Mouse (Mus musculus) intestine, embryonic 16.5 days (tissue): ENCODE measurements around the gene Toe1. TPM values are rescaled to one million over a fixed set of nuclear protein-coding genes. Genes with fewer than 3 reads are reported as not detected.
A peak's percentile ranks its signal among the peaks of the same experiment; 100 is the strongest.

ENCODE experiments used
- ATAC-seq: fragments of 200-750 bp; cut with Nextera tagmentation; 2 replicates; pipeline ENCODE4 v1.8.0; 2017; ENCODE audit warnings: moderate TSS enrichment, moderate library complexity
- H3K27ac ChIP-seq: fragments of 300-500 bp; sonication (generic); 2 replicates; pipeline ENCODE4 v1.5.1; 2014; ENCODE audit warnings: mild to moderate bottlenecking, low read length
- H3K27me3 ChIP-seq: fragments of 300-500 bp; sonication (generic); replicated peaks from 2 replicates; pipeline ENCODE4 v1.6.1; 2014; ENCODE audit warnings: low read length, control low read depth, mixed read lengths; ENCODE audit not compliant: control insufficient read depth, insufficient read depth
- H3K36me3 ChIP-seq: fragments of 300-500 bp; sonication (generic); 2 replicates; pipeline ENCODE4 v1.6.1; 2014; ENCODE audit warnings: low read length, control low read depth; ENCODE audit not compliant: control insufficient read depth, insufficient read depth
- H3K4me1 ChIP-seq: fragments of 300-500 bp; sonication (generic); 2 replicates; pipeline ENCODE4 v1.6.1; 2014; ENCODE audit warnings: low read length, control low read depth, mixed read lengths; ENCODE audit not compliant: control insufficient read depth, insufficient read depth
- H3K4me2 ChIP-seq: fragments of 300-500 bp; sonication (generic); 2 replicates; pipeline ENCODE4 v1.6.1; 2014; ENCODE audit warnings: low read depth, low read length, control low read depth
- H3K4me3 ChIP-seq: fragments of 300-500 bp; sonication (generic); 2 replicates; pipeline ENCODE4 v1.5.1; 2014; ENCODE audit warnings: mild to moderate bottlenecking, low read length
- H3K9ac ChIP-seq: fragments of 300-500 bp; sonication (generic); 2 replicates; pipeline ENCODE4 v1.6.1; 2014; ENCODE audit warnings: low read depth, low read length
- H3K9me3 ChIP-seq: fragments of 300-500 bp; sonication (generic); 2 replicates; pipeline ENCODE4 v1.6.1; 2016; ENCODE audit warnings: low read length, control low read depth; ENCODE audit not compliant: control insufficient read depth
- WGBS: fragments of 180-500 bp; shearing (Covaris S2); extraction: QIAGEN DNeasy Blood & Tissue Kit; methylation state at CpG from one replicate; pipeline ENCODE4 v1.1.7; 2014; 5-methylcytosine and 5-hydroxymethylcytosine counted together
- polyA plus RNA-seq: library from polyadenylated mRNA; unstranded; fragments of >200 nt; fragmentation: Nextera tagmentation; extraction: Ambion mirVana; gene quantifications from 2 replicates; pipeline ENCODE4 v1.2.1, GENCODE M21; 2015

The Toe1 gene
- polyA plus RNA-seq, 1 experiment from 2014 or later, result 31.0 TPM

DNA sequence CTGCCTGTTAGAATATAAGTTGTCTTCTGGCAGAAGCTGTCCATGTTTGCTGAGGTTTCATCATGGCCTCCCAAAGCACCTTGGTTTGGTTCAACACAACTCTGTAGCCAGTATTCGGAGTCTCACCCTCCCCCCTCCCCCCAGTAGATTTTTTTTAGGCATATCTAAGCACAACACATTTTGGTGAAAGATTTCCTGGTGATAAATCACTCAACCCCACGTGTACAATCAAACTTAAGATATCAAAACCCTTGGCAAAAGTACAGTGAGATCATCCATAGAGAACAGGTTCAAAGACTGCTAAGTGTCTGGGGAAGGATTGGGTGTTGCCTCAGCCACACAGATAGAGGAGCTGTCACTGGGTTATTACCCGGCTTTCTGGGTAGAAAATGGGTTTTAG, 3.6 kb upstream of the Toe1 start:
- no peaks in the 10 kb centered on the region for H3K9me3 ChIP-seq
- no peak overlapping the region for H3K4me2 ChIP-seq
- no peak for ATAC-seq
- H3K27ac ChIP-seq, result no peak overlapping the region
- no peaks in the 10 kb centered on the region for H3K36me3 ChIP-seq
- H3K4me3 ChIP-seq, result no peak overlapping the region
- no peaks in the 10 kb centered on the region for H3K27me3 ChIP-seq
- H3K9ac ChIP-seq, result no peak overlapping the region
- peaks cover 6% of the 10 kb centered on the region for H3K4me1 ChIP-seq
- 57% methylated on average over 3 of the region's 3 CpGs for WGBS

GRCm38 (mm10) chr4:116799901-116800300, 7.5 kb downstream of the Toe1 start:
- WGBS, result 36% methylated on average over 5 of the region's 5 CpGs

GRCm38 (mm10) chr4:116796442-116797110, 10.9 kb downstream of the Toe1 start:
- Histone ChIP-seq H3K9me3 (no peaks in the 10 kb centered on the region), H3K9ac (no peak overlapping the region), H3K36me3 (no peaks in the 10 kb centered on the region), H3K4me3 (no peak overlapping the region), H3K27ac (peak overlapping the region; percentile 20; the same call in 1 of the 2 replicates), H3K4me1 (peaks cover 7% of the 10 kb centered on the region; the same call in 1 of the 2 replicates), H3K4me2 (0 out of 2 replicates have a peak overlapping the region, but pooled peaks have one; percentile 4), H3K27me3 (no peaks in the 10 kb centered on the region)
- WGBS, result 41% methylated on average over 1 of the region's 1 CpGs
- peak; percentile 85 for ATAC-seq

More at GRCm38 (mm10) chr4:116799901-116800300, 7.5 kb downstream of the Toe1 start:
- Histone ChIP-seq H3K4me2 (no peak overlapping the region), H3K4me1 (peaks cover 7% of the 10 kb centered on the region; the same call in 1 of the 2 replicates), H3K27ac (no peak overlapping the region), H3K9me3 (no peaks in the 10 kb centered on the region), H3K9ac (no peak overlapping the region), H3K36me3 (peaks cover 12% of the 10 kb centered on the region), H3K27me3 (no peaks in the 10 kb centered on the region), H3K4me3 (no peak overlapping the region)
- no peak for ATAC-seq

GRCm38 (mm10) chr4:116794273-116794672, 13.2 kb downstream of the Toe1 start:
- no peak for ATAC-seq
- 70% methylated on average over 2 of the region's 2 CpGs for WGBS
- no peak overlapping the region for H3K9ac ChIP-seq

DNA sequence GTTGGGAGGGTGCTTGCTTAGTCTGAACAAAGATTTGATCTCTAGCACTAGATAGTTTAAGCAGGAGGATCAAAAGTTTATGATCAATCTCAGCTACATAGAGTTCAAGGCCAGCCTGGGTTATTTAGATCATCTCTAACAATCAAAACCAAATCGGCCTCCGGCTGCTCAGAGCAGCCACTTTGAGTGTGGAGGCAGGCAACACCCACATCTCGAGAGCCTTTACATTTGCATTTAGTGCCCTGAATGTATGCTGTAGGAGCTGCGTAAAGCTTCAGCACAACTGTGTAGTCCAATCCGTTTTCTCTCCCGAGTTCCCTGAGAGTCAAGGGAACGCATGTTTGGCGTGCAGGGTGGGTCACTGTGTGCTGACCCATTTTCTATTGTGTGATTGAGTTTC, 15.0 kb downstream of the Toe1 start:
- Histone ChIP-seq H3K4me2 (no peak overlapping the region), H3K4me3 (no peak overlapping the region), H3K36me3 (no peaks in the 10 kb centered on the region), H3K9ac (no peak overlapping the region), H3K4me1 (peaks cover 7% of the 10 kb centered on the region; the same call in 1 of the 2 replicates), H3K27me3 (no peaks in the 10 kb centered on the region), H3K9me3 (no peaks in the 10 kb centered on the region), H3K27ac (no peak overlapping the region)
- ATAC-seq, result no peak
- WGBS, result 86% methylated on average over 8 of the region's 8 CpGs

More at GRCm38 (mm10) chr4:116794273-116794672, 13.2 kb downstream of the Toe1 start:
- Histone ChIP-seq H3K4me1 (peaks cover 7% of the 10 kb centered on the region; the same call in 1 of the 2 replicates), H3K36me3 (no peaks in the 10 kb centered on the region), H3K27me3 (no peaks in the 10 kb centered on the region), H3K4me2 (no peak overlapping the region), H3K27ac (no peak overlapping the region), H3K4me3 (no peak overlapping the region), H3K9me3 (no peaks in the 10 kb centered on the region)

DNA sequence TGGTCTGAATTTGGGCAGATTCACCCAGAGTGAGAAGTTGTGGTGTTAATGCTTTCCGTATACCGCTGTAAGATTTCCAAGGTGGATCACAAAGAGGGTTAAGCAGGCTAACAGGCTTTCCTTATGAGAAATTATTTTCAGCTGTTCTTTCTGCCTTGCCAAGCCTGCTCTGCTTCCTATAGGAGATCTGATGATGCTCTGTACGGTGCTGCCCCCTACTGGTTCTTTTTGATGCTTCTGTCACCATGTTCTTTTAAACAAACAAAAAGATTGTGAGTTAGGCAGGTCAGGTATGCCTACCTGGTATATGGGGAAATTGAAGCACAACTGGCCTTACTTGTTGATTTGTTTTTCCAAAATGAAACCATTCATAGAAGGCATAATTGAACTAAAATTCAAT, 18.5 kb downstream of the Toe1 start:
- WGBS, result 9% methylated on average over 3 of the region's 3 CpGs
- Histone ChIP-seq H3K4me1 (no peaks in the 10 kb centered on the region), H3K9me3 (0 out of 2 replicates have a peak, but pooled peaks cover 3% of the 10 kb centered on the region), H3K4me3 (no peak overlapping the region), H3K36me3 (no peaks in the 10 kb centered on the region), H3K9ac (no peak overlapping the region), H3K4me2 (no peak overlapping the region), H3K27me3 (no peaks in the 10 kb centered on the region), H3K27ac (no peak overlapping the region)
- peak; percentile 56; the same call in 1 of the 2 replicates for ATAC-seq

- Histone ChIP-seq H3K4me2 (no peak overlapping the region), H3K9me3 (0 out of 2 replicates have a peak, but pooled peaks cover 3% of the 10 kb centered on the region), H3K36me3 (no peaks in the 10 kb centered on the region), H3K4me1 (no peaks in the 10 kb centered on the region), H3K9ac (no peak overlapping the region), H3K27me3 (no peaks in the 10 kb centered on the region), H3K4me3 (no peak overlapping the region), H3K27ac (no peak overlapping the region)
- ATAC-seq, result 0 out of 2 replicates have a peak, but pooled peaks have one; percentile 16
- whole genome bisulfite sequencing, result 44% methylated on average over 7 of the region's 7 CpGs
Observed at GRCm38 (mm10) chr4:116787985-116788760, 19.3 kb downstream of the Toe1 start.

GRCm38 (mm10) chr4:116786587-116786986, 20.9 kb downstream of the Toe1 start:
- Histone ChIP-seq H3K9ac (no peak overlapping the region), H3K4me1 (no peaks in the 10 kb centered on the region), H3K27me3 (no peaks in the 10 kb centered on the region), H3K4me3 (no peak overlapping the region), H3K36me3 (no peaks in the 10 kb centered on the region), H3K9me3 (0 out of 2 replicates have a peak, but pooled peaks cover 3% of the 10 kb centered on the region), H3K4me2 (no peak overlapping the region), H3K27ac (no peak overlapping the region)
- no peak for ATAC-seq
- WGBS, result 96% methylated on average over 1 of the region's 1 CpGs

DNA sequence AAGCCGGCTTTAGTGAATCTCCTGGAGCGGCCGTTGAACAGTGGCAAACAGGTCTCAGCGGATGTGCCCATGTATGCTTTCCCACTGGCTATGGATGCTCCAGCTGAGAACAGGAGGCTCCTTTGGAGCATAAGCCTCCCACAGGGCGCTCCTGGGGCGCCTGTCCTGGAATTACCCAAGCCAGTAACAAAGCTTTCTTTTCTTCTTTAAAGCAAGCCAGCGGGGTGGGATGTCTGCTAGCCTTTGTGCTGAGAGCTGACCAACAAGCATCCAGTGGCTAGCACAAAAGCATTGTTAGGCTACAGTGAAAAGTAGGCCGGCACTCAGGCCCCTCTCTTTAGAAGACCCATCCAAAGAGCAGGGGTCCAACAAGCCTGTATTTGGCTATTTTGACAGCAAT, 25.3 kb downstream of the Toe1 start:
- Histone ChIP-seq H3K4me3 (no peak overlapping the region), H3K27me3 (no peaks in the 10 kb centered on the region), H3K9me3 (0 out of 2 replicates have a peak, but pooled peaks cover 3% of the 10 kb centered on the region), H3K9ac (no peak overlapping the region), H3K36me3 (no peaks in the 10 kb centered on the region), H3K4me2 (no peak overlapping the region), H3K4me1 (no peaks in the 10 kb centered on the region), H3K27ac (no peak overlapping the region)
- WGBS, result 37% methylated on average over 8 of the region's 8 CpGs
- no peak for ATAC-seq
